Mouse (Mus musculus): Measurements from ENCODE around the gene Zfp119b. TPM values are rescaled to one million over a fixed set of nuclear protein-coding genes. Genes with fewer than 3 reads are reported as not detected.
"Not testable (repeated sequence)": the region's sequence is repeated elsewhere in the genome, so short reads cannot be mapped to it uniquely, and the experiment has no call there.

The Zfp119b gene
- polyA plus RNA-seq, 2 experiments = 0.76 to 2.5 TPM

- H3K4me3 ChIP-seq (ENCODE audit: insufficient read depth in 1 of 2, low read depth in 2 of 2, low read length in 2 of 2) = peak overlapping the region; percentile 70 to 79
- H3K9me3 ChIP-seq (ENCODE audit: control insufficient read depth, low read length) = no peaks in the 10 kb centered on the region; the same call in none of the 2 replicates
- H3K4me2 ChIP-seq (ENCODE audit: low read depth) = peak overlapping the region; percentile 85
- peak overlapping the region; percentile 94 for H3K27ac ChIP-seq
- ATAC-seq (ENCODE audit: insufficient read depth) (peak; percentile 81), DNase-seq (ENCODE audit: low read depth in 3 of 3, low spot score in 3 of 3) (peak in 2 of 3 experiments; percentile 47 to 64)
- WGBS (ENCODE audit: insufficient replicate concordance) = under 1% methylated on average over 33 of the region's 33 CpGs
- no peaks in the 10 kb centered on the region; the same call in 1 of the 2 replicates for H3K36me3 ChIP-seq (replicated peaks; ENCODE audit: control insufficient read depth, insufficient read depth, low read depth)
- H3K27me3 ChIP-seq (ENCODE audit: control insufficient read depth, insufficient read depth, low read length) = no peaks in the 10 kb centered on the region
- H3K4me1 ChIP-seq (replicated peaks; ENCODE audit: control insufficient read depth in 2 of 2, insufficient read depth in 2 of 2, low read length in 1 of 2) = peaks cover 10 to 18% of the 10 kb centered on the region in 2 experiments
- TF ChIP-seq EP300 (IDR thresholded peaks at IDR 0.05; ENCODE audit: low read depth) (peak; percentile 51; the same call in 1 of the 2 replicates), CTCF (IDR thresholded peaks at IDR 0.05; ENCODE audit: low read depth) (peak; percentile 42)
- peak overlapping the region; percentile 90 for H3K9ac ChIP-seq (replicated peaks)
Observed at GRCm38 (mm10) chr17:55931553-55932502, 17.5 kb downstream of the Zfp119b start.

- no peaks in the 10 kb centered on the region for H3K36me3 ChIP-seq (replicated peaks; ENCODE audit: control insufficient read depth, insufficient read depth, low read depth)
- no peak overlapping the region for H3K4me2 ChIP-seq (ENCODE audit: low read depth)
- no peak for TF ChIP-seq EP300 (IDR thresholded peaks at IDR 0.05; ENCODE audit: low read depth)
- no peak for TF ChIP-seq CTCF (IDR thresholded peaks at IDR 0.05; ENCODE audit: low read depth)
- H3K9ac ChIP-seq (replicated peaks) = no peak overlapping the region
- H3K27ac ChIP-seq = no peak overlapping the region
- ATAC-seq (ENCODE audit: insufficient read depth) (0 out of 2 replicates have a peak, but pooled peaks have one; percentile 39), DNase-seq (ENCODE audit: low read depth in 3 of 3, low spot score in 3 of 3) (no peak)
- peaks cover 0 to 1% of the 10 kb centered on the region in 2 experiments; a peak in 1 of 4 replicates for H3K4me1 ChIP-seq (replicated peaks; ENCODE audit: control insufficient read depth in 2 of 2, insufficient read depth in 2 of 2, low read length in 1 of 2)
- H3K9me3 ChIP-seq (ENCODE audit: control insufficient read depth, low read length) = no peaks in the 10 kb centered on the region
- H3K27me3 ChIP-seq (ENCODE audit: control insufficient read depth, insufficient read depth, low read length) = no peaks in the 10 kb centered on the region
- no peak overlapping the region for H3K4me3 ChIP-seq (ENCODE audit: insufficient read depth in 1 of 2, low read depth in 2 of 2, low read length in 2 of 2)
Observed at GRCm38 (mm10) chr17:55906669-55907068, 42.6 kb downstream of the Zfp119b start.

GRCm38 (mm10) chr17:55904131-55904530 is 45.2 kb downstream of the Zfp119b start:
- Histone ChIP-seq H3K27me3 (ENCODE audit: control insufficient read depth, insufficient read depth, low read length) (no peaks in the 10 kb centered on the region), H3K4me2 (ENCODE audit: low read depth) (no peak overlapping the region), H3K36me3 (replicated peaks; ENCODE audit: control insufficient read depth, insufficient read depth, low read depth) (no peaks in the 10 kb centered on the region), H3K4me1 (replicated peaks; ENCODE audit: control insufficient read depth in 2 of 2, insufficient read depth in 2 of 2, low read length in 1 of 2) (peaks cover 0 to 1% of the 10 kb centered on the region in 2 experiments; a peak in 1 of 4 replicates), H3K9ac (replicated peaks) (no peak overlapping the region), H3K27ac (no peak overlapping the region), H3K4me3 (ENCODE audit: insufficient read depth in 1 of 2, low read depth in 2 of 2, low read length in 2 of 2) (no peak overlapping the region), H3K9me3 (ENCODE audit: control insufficient read depth, low read length) (no peaks in the 10 kb centered on the region)
- no peak for ATAC-seq (ENCODE audit: insufficient read depth)
- no peak for TF ChIP-seq CTCF (IDR thresholded peaks at IDR 0.05; ENCODE audit: low read depth)
- no peak for TF ChIP-seq EP300 (IDR thresholded peaks at IDR 0.05; ENCODE audit: low read depth)
- 55% methylated on average over 6 of the region's 6 CpGs for WGBS (ENCODE audit: insufficient replicate concordance)
- DNase-seq (ENCODE audit: low read depth in 3 of 3, low spot score in 3 of 3) = no peak

GRCm38 (mm10) chr17:55903687-55904086 is 45.6 kb downstream of the Zfp119b start:
- WGBS (ENCODE audit: insufficient replicate concordance) = 58% methylated on average over 1 of the region's 1 CpGs
- no peak for DNase-seq (ENCODE audit: low read depth in 3 of 3, low spot score in 3 of 3)

GRCm38 (mm10) chr17:55903087-55903486 is 46.2 kb downstream of the Zfp119b start:
- DNase-seq (ENCODE audit: low read depth in 3 of 3, low spot score in 3 of 3) (no peak), ATAC-seq (ENCODE audit: insufficient read depth) (no peak)
- H3K4me2 ChIP-seq (ENCODE audit: low read depth) = no peak overlapping the region
- no peaks in the 10 kb centered on the region; the same call in 1 of the 2 replicates for H3K9me3 ChIP-seq (ENCODE audit: control insufficient read depth, low read length)
- WGBS (ENCODE audit: insufficient replicate concordance) = 40% methylated on average over 2 of the region's 2 CpGs
- no peaks in the 10 kb centered on the region; the same call in 1 of the 2 replicates for H3K36me3 ChIP-seq (replicated peaks; ENCODE audit: control insufficient read depth, insufficient read depth, low read depth)
- H3K9ac ChIP-seq (replicated peaks) = no peak overlapping the region
- H3K27ac ChIP-seq = no peak overlapping the region
- no peak overlapping the region for H3K4me3 ChIP-seq (ENCODE audit: insufficient read depth in 1 of 2, low read depth in 2 of 2, low read length in 2 of 2)
- peaks cover 0 to 1% of the 10 kb centered on the region in 2 experiments; a peak in 1 of 4 replicates for H3K4me1 ChIP-seq (replicated peaks; ENCODE audit: control insufficient read depth in 2 of 2, insufficient read depth in 2 of 2, low read length in 1 of 2)
- no peaks in the 10 kb centered on the region for H3K27me3 ChIP-seq (ENCODE audit: control insufficient read depth, insufficient read depth, low read length)
- TF ChIP-seq EP300 (IDR thresholded peaks at IDR 0.05; ENCODE audit: low read depth) = no peak
- TF ChIP-seq CTCF (IDR thresholded peaks at IDR 0.05; ENCODE audit: low read depth) = no peak

More at GRCm38 (mm10) chr17:55903687-55904086, 45.6 kb downstream of the Zfp119b start:
- TF ChIP-seq EP300 (IDR thresholded peaks at IDR 0.05; ENCODE audit: low read depth) (no peak), CTCF (IDR thresholded peaks at IDR 0.05; ENCODE audit: low read depth) (no peak)
- Histone ChIP-seq H3K4me1 (replicated peaks; ENCODE audit: control insufficient read depth in 2 of 2, insufficient read depth in 2 of 2, low read length in 1 of 2) (peaks cover 0 to 1% of the 10 kb centered on the region in 2 experiments; a peak in 1 of 4 replicates), H3K36me3 (replicated peaks; ENCODE audit: control insufficient read depth, insufficient read depth, low read depth) (no peaks in the 10 kb centered on the region), H3K9ac (replicated peaks) (no peak overlapping the region), H3K27me3 (ENCODE audit: control insufficient read depth, insufficient read depth, low read length) (no peaks in the 10 kb centered on the region), H3K4me3 (ENCODE audit: insufficient read depth in 1 of 2, low read depth in 2 of 2, low read length in 2 of 2) (no peak overlapping the region), H3K4me2 (ENCODE audit: low read depth) (no peak overlapping the region), H3K27ac (no peak overlapping the region), H3K9me3 (ENCODE audit: control insufficient read depth, low read length) (no peaks in the 10 kb centered on the region; the same call in 1 of the 2 replicates)
- 0 out of 2 replicates have a peak, but pooled peaks have one; percentile 28 for ATAC-seq (ENCODE audit: insufficient read depth)

GRCm38 (mm10) chr17:55892406-55892955 is 56.8 kb downstream of the Zfp119b start:
- Histone ChIP-seq H3K9ac (replicated peaks) (peak overlapping the region; percentile 71), H3K27ac (peak overlapping the region; percentile 63), H3K4me2 (ENCODE audit: low read depth) (peak overlapping the region; percentile 77), H3K4me3 (ENCODE audit: insufficient read depth in 1 of 2, low read depth in 2 of 2, low read length in 2 of 2) (peak overlapping the region; percentile 62 to 81)
- not testable (repeated sequence) for H3K9me3 ChIP-seq (ENCODE audit: control insufficient read depth, low read length); H3K4me1 ChIP-seq (replicated peaks; ENCODE audit: control insufficient read depth in 2 of 2, insufficient read depth in 2 of 2, low read length in 1 of 2); H3K36me3 ChIP-seq (replicated peaks; ENCODE audit: control insufficient read depth, insufficient read depth, low read depth); DNase-seq (ENCODE audit: low read depth in 3 of 3, low spot score in 3 of 3); ATAC-seq (ENCODE audit: insufficient read depth); H3K27me3 ChIP-seq (ENCODE audit: control insufficient read depth, insufficient read depth, low read length)
- WGBS (ENCODE audit: insufficient replicate concordance) = 12% methylated on average over 6 of the region's 8 CpGs
